Mouse (Mus musculus): ENCODE measurements around the gene Ddx5.

The Ddx5 gene

GRCm38 (mm10) chr11:106789649-106790048, 664 bp upstream of the Ddx5 start:
- peak; percentile 60 for DNase-seq (ENCODE audit: low read depth, low spot score)

DNA sequence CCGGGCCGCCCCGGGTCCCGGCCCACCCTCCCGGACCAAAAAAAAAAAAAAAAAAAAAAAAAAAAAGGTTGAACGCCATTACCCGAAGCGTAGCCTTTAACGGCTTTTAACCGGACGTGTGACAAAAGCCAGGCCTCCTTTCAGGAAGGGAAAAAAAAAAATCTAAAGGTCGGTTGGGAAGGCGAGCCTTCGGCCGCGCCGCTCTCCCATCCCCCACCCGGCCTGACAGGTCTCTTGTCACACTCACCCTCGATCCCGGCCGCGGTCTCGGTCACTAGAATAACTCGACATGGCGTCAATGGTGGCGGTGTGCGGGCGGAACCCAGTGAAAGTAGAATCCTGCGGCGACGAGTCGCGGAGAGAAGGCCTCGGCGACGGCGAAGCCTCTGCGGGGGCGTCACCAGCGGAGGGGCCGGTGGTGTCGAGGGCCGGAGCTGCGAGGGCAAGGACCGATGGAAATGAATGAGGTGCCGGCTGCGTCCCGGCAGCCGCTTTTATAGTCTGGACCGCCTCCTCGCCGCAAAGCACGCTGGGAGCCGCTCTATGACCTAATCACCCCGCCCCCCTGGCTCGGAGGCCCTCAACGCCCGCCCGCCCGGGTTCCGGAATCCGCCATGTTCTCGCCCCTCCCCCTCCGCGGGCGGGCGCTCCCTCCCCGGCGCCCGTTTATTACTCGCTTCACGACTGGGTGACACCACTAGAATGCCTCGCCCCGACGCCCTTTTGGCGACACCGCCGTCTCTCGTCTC, 785 bp downstream of the Ddx5 start:
- peak; percentile 95 for DNase-seq (ENCODE audit: low read depth, low spot score)

DNA sequence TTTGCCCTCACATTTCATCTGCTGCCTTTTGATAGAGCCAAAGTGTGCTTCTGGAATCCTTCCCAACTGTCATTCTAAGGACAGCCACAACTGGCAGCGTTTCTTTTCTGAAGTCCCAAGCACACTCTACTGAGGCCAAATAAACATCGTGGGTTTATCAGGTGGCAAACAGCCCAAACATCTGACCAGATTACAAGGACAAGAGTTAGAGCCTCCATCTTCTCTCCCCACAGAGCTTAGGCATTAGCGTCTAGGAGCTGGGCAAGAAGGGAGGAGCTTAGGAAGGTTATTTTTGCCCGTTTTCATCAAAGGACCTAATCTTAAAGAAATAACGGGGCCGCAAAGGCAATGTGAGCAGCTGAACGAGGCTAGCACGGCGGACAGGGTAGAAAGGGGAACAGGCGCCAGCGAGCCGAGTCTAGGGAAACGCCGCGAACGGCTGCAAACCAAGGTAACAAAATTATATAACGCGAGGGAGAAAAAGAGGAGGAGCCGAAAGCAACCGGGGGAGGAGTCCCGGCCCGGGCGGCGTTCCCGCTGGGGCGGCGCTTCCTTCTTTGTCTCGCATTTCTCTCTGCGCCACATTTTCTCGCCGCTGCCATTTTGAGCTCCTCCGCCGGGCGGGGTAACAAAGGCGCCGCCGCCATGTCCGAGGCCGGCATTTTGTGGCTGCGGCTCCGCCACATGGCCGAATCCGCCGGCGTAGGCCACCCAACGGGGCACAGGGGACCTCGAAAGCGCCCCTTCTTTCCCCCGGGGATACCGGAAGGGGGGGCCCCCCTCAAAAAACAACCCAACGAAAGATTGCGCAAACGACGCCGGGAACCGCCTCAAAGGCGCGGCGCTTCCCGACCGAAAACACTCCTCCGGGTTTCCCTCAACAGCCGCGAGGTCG, 1.6 kb downstream of the Ddx5 start:
- peak; percentile 80 for DNase-seq (ENCODE audit: low read depth, low spot score)

DNA sequence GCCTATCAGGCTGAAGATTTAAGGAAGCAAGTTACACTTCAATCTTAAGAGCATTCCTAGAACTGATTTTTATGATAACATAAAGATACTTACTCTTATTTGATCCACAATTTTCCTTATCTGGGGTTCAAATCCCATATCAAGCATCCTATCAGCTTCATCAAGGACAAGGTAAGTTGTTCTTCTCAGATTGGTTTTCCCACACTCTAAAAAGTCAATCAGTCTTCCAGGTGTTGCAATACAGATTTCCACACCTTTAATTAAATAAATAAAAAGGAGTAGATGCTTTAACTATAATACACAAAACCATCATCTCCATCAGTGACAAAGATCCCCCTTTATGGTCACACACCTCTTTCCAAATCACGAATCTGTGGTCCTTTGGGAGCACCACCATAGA, 3.9 kb downstream of the Ddx5 start:
- no peak for DNase-seq (ENCODE audit: low read depth, low spot score)

- peak; percentile 8 for DNase-seq (ENCODE audit: low read depth, low spot score)
These were observed 4.5 kb downstream of the Ddx5 start for GRCm38 (mm10) chr11:106784476-106784875.

GRCm38 (mm10) chr11:106782841-106783764, 5.9 kb downstream of the Ddx5 start:
- DNase-seq (ENCODE audit: low read depth, low spot score), result peak; percentile 20

DNA sequence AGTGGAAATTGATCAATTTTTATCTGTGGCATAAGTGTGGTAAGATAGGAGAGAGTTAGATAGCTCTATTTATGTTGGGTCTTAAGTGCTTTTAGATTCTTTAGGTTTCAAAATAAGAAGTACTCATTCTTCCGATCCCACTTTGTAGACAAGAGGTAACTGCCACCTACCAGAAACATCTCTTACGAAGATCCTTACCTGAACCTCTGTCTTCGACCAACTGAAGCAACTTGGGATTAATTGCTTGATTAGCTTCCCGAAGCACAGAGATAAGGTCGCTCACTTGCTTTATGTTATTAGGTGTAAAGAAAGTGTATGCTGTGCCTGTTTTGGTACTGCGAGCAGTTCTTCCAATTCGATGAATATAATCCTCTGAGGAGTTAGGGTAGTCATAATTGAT, 6.7 kb downstream of the Ddx5 start:
- peak; percentile 3 for DNase-seq (ENCODE audit: low read depth, low spot score)

GRCm38 (mm10) chr11:106780590-106781220, 8.3 kb downstream of the Ddx5 start:
- peak; percentile 29 for DNase-seq (ENCODE audit: low read depth, low spot score)

DNA sequence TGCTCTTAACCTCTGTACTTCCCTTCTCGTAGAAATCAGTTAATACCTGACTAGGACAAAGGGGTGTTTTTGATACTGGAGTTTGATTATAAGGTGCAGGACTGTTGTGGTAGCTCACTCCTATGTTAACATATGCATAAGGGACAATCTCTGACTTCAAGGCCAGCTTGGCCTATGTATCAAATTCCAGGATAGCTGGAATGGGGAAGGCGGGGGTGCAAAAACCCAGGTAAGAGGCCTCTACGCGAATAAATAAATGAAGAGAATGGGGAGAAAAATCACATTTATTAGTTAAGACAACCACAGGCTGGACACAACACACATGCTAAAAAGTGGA, 8.9 kb downstream of the Ddx5 start:
- DNase-seq (ENCODE audit: low read depth, low spot score), result no peak

DNA sequence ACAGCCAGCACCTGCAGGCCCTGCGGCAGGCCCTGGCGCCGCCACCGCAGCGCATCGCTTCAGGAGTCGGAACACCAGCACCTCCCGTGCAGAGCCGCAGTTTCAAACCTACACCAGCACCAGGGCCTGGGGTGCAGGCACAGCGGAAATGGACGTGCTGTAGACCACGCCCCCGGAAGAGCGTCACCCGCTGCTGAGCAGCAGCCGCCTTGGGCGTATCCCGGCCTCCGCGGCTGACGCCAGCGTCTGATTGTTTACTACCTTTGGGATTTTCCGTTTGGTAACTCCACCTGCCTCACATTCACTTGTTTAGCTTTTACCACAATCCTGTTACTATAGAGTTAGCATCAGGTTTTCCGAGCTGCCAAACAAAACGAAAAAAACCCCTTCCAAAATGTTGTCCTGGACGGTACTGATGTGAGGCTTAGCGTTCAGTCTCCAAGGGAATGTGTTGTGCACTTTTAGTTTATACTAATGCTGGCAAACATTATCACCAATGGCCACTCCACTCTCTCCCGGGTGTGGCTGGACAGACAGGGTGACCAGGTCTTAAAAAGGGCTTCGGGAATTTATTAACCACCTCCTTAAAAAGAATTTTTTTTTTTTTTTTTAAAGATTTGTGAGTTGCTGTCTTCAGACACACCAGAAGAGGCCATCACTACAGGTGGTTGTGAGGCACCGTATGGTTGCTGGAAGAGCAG, 9.4 kb downstream of the Ddx5 start, which contains the start of gene Polg2:
TSS of gene Polg2 (minus strand) at position 150 of the 701 bp plus-strand sequence.
- DNase-seq (ENCODE audit: low read depth, low spot score), result peak; percentile 96

- DNase-seq (ENCODE audit: low read depth, low spot score), result no peak
These were observed 10.2 kb downstream of the Ddx5 start for GRCm38 (mm10) chr11:106778589-106779387.

DNA sequence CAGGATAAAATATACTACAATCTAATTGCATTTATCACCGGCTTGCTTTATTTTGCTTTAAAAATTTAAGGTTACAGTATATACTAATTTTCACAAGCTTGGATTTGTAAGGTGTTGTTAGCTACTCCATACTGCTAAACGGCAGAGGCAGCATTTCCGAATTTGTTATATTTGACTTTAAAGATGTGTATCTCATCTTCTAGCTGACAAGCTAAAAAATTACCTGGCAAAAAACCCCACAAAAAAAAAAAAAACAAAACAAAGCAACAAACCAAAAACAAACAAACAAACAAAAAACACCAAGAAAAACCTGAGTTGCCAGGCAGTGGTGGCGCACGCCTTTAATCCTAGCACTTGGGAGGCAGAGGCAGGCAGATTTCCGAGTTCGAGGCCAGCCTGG, 10.9 kb downstream of the Ddx5 start:
- DNase-seq (ENCODE audit: low read depth, low spot score), result no peak

DNA sequence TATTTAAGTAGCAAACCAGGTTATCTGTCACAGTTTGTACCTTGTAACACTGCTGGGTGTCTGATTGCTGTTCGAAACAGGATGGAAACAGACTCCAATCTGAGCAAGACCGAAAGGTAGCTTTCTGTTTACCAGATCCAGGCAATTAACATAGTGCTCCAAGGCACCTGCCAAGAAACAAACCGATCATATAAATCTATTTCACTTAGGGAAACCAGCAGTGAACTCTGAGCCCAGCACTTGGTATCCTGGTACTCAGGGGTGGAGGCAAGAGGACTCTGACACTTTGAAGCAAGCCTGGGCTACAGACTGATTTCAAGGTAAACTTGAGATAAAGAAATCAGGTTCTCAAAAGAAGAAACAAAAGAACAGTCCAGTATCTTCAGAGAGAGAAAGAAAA, 11.6 kb downstream of the Ddx5 start:
- peak; percentile 3 for DNase-seq (ENCODE audit: low read depth, low spot score)

- DNase-seq (ENCODE audit: low read depth, low spot score), result no peak
These were observed 12.0 kb downstream of the Ddx5 start for GRCm38 (mm10) chr11:106776960-106777359.

GRCm38 (mm10) chr11:106773061-106773460, 15.9 kb downstream of the Ddx5 start:
- DNase-seq (ENCODE audit: low read depth, low spot score), result no peak

GRCm38 (mm10) chr11:106770195-106770974, 18.6 kb downstream of the Ddx5 start:
- DNase-seq (ENCODE audit: low read depth, low spot score), result peak; percentile 45

DNA sequence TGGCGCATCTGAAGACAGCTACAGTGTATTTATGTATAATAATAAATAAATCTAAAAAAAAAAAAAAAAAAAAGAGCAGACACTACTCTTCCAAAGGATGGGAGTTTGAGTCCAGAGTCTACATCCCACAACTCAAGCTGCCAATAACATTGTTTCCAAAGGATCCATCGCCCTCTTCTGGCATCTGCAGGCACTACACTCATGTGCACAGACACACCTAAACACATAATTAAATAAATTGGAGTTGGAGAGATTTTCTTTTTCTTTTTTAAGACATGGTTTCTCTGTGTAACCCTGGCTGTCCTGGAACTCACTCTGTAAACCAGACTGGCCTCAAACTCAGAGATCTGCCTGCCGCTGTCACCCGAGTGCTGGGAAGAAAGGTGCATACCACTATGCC, 21.5 kb downstream of the Ddx5 start:
- no peak for DNase-seq (ENCODE audit: low read depth, low spot score)

DNA sequence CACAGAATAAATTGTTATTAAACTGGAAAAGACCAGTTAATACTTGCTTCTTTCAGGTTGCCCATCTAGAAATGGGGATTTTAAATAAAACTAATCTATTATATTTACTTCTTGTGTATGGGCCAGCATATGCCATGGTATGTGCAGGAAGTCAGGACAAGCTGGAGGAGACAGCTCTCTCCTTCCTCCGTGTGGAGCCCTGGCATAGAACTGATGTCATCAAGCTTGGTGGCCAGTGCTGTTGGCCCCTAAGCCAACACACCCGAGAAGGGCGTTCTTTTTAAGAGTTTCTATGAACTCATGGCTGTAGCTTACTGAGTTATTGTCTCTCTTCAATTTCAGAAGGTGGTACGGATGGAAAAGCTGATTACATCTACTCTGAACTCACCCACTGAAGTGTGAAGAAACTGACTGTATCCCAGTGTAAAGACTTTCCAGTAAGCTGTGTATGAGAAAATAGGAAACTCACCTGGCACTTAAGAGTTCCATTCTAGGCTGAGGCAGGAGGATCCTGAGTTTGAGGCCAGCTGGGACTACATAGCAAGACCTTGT, 22.3 kb downstream of the Ddx5 start:
- no peak for DNase-seq (ENCODE audit: low read depth, low spot score)

DNA sequence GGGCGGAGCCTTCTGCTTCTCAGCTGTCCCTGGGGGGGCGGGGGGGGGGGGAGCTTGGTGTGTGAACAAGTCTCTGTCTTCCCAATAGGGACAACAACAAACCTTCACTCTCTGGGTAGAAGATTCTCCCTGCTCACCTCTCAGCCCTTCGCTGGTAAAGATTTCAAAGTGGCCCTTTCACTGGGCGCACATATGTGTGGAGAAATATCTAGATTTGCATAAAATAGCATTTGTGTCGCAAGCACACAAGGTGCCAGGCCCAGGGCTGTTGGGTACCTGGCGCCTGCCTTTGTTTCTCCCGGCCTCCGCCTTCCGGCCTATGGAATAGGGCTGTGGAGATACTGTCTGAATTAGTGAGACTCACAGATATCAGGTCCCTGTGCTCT, 26.2 kb downstream of the Ddx5 start:
- no peak for DNase-seq (ENCODE audit: low read depth, low spot score)
